Mouse (Mus musculus) activated CD4-positive, CD25-positive, alpha-beta regulatory T cell, adult 9 weeks (primary cell): ENCODE data around the gene Liph. TPM values are rescaled to one million over a fixed set of nuclear protein-coding genes. Genes with fewer than 3 reads are reported as not detected.

ENCODE experiments used
- polyA plus RNA-seq: library from polyadenylated mRNA; unstranded; fragments of 100-300 nt; shearing (Covaris generic); gene quantifications from one replicate; pipeline ENCODE4 v1.2.1, GENCODE M21; 2017

Gene Liph
- 0.79 TPM for polyA plus RNA-seq

DNA sequence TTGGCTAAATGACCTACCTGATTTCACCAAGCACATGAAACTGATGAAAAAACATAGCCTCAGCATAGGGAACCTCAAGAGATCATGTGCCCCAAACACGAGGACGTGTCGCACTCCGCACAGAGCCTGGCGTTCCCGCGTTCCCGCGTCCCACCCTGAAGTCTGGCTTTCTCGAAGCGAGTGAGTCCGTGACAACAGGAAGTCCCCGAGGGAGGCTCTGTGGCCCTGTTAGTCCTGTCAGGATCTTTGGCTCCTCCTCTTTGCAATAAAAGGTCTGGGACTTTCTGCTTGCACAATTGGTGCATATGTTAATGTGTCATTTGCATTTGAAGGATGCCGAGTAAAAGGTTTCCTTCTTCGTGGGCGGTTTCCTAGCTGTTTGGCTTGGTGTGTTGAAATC, at the start of gene Liph:
TSS of gene Liph (minus strand) at position 360 of the 400 bp plus-strand sequence.

DNA sequence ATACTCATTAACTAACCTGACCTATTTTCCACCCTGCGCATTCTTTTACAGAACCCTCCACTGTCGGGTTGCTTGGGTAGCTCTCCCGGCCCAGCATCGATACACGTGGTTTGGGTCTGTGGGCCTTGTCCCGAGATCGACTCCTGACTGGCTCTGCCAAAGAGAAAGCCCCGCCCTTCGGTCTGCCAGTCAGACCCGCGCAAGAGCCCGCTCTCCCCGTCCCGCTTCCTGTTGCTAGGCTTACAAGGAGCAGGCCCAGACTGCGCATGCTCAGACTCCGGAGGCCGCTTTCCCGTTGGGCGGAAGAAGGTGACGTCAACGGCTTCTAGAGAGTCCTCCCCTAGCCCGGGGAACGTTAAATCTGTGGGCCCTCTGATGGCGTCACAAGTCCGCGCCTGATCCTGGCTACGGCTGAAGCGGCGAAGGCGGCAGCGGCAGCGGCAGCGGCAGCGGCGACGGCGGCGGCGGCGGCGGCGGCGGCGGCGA, 13.7 kb upstream of the Liph start, which contains the start of gene Senp2:
TSS of gene Senp2 (plus strand) at position 386 of the 486 bp plus-strand sequence.

DNA sequence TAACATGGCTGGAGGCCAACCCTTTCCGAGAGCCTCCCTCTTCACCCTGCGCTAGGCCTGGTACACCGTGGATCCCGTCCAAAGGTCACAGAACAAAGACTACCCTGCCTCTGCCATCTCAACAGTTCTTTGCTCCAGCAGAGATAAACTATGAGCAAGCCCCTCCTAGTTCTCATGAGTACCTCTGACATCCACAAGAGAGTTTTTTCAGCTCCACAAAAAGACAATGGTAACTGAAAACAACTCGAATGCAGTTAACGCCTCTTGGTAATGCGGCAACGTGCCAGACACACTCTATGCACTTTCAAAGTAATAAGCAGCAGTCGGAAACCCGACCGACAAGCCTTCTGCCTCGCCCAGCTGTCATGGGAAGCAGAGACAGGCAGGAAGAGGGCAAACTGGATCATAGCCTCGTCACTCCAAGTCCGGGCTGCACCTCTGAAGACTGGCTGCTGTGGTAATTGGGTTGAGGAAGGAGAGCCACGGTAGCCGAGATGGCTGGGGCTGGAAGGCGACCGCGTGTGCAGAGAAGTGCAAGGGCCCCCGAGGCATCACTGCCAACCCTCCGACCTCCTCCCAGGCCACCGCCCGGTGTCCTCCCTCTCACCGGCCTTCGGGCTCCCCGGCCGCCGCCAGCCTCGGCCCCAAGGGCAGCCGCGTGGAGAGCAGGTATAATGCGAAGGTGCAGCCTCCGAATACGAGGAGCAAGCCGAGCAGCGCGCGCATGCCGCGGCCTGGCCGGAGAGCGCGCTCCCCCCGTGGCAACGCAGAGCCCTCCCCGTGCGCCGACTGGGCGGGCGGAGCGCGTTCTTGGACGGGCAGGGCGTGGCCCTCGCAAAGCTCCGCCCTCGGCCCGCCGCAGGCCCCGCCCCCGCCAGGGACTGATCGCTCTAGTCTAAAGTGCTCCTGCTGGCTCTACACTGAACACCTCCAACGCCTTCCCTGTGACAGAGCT, 48.4 kb downstream of the Liph start, which contains the start of gene Tmem41a:
TSS of gene Tmem41a (minus strand) at position 792 of the 955 bp plus-strand sequence.

Other genes with a start within 250 kb of the Liph start
- gene Ehhadh, start 207.9 kb downstream of the Liph start, polyA plus RNA-seq, result 9.6 TPM
- 0.45 TPM for gene Map3k13, start 201.3 kb downstream of the Liph start, polyA plus RNA-seq
- 12.0 TPM for gene Tmem41a, start 48.1 kb downstream of the Liph start, polyA plus RNA-seq
- 12.0 TPM for gene Senp2, start 13.8 kb upstream of the Liph start, polyA plus RNA-seq
- 0.93 TPM for gene Igf2bp2, start 167.6 kb upstream of the Liph start, polyA plus RNA-seq